Comparison of ENCODE assay signal across 21 mouse cellular contexts in the genomic region with DNA sequence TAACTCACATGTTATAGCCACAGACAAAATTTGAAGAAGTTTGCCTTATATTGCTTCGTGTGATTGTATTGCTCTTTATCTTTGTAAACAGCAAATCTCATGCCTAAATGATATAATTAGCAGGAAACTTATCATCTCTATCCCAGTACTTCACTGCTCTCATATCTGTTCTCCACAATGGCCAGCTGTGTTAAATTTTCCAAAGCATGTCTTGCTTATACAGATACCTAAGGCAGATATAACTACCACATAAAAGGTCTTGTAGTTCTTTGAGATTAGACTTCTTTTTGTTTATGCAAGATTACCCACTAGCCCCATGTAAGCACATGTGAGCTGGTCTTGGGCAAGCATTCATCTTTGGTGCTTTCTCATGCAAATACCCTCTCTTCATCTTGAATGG.
DNase-seq lines count a peak whose midpoint lies in the region; ATAC-seq and TF ChIP-seq lines count a peak whose summit lies in the region.
"Had no signal": no experiment of that assay in that cellular context is flagged by ENCODE, and none has a peak within 500 bp of the region (broad histone marks: within the 10 kb centered on the region; RNA-seq: fewer than 3 reads in every experiment).

No protein-coding gene starts in this region.

- H3K9ac ChIP-seq in liver, embryonic 15.5 days, result no peak overlapping the region
- H3K9ac ChIP-seq: embryonic facial prominence, embryonic 13.5 days; forebrain, embryonic 13.5 days; forebrain, postnatal 0 days; hindbrain, embryonic 12.5 days had no signal

- H3K4me1 ChIP-seq in G1E (ENCODE audit: insufficient read depth, low read depth, low read length), result no peaks in the 10 kb centered on the region
- H3K4me1 ChIP-seq in liver, embryonic 15.5 days (replicated peaks), result no peaks in the 10 kb centered on the region
- H3K4me1 ChIP-seq: forebrain, embryonic 13.5 days; heart, embryonic 10.5 days; hindbrain, embryonic 12.5 days had no signal

- H3K4me3 ChIP-seq in G1E (ENCODE audit: low read depth, low read length), result no peak overlapping the region
- H3K4me3 ChIP-seq in liver, embryonic 15.5 days (replicated peaks), result no peak overlapping the region
- no peak overlapping the region for H3K4me3 ChIP-seq in layer of hippocampus, adult 2 months
- H3K4me3 ChIP-seq: embryonic facial prominence, embryonic 13.5 days; forebrain, embryonic 13.5 days; heart, embryonic 10.5 days; hindbrain, embryonic 12.5 days had no signal

- TF ChIP-seq CTCF in G1E (IDR thresholded peaks at IDR 0.05; ENCODE audit: low read depth, low read length), result no peak
- TF ChIP-seq CTCF in layer of hippocampus, adult 2 months (conservative IDR thresholded peaks at IDR 0.05), result no peak

- 16% methylated on average over 1 of the region's 1 CpGs for WGBS in liver, embryonic 15.5 days (ENCODE audit: insufficient replicate concordance)

- peak; percentile 55 for ATAC-seq in G1E (ENCODE audit: extremely low read depth, insufficient number of reproducible peaks, low FRiP score, poor library complexity, severe bottlenecking)
- ATAC-seq in liver, embryonic 15.5 days (ENCODE audit: insufficient read depth), result 0 out of 2 replicates have a peak, but pooled peaks have one; percentile 25
- ATAC-seq in megakaryocyte-erythroid progenitor cell, adult 5-6 weeks (replicated peaks; ENCODE audit: low FRiP score, low TSS enrichment, poor library complexity, severe bottlenecking), result peak; percentile 84
- ATAC-seq: forebrain, embryonic 13.5 days; forebrain, postnatal 0 days; hindbrain, embryonic 16.5 days had no signal

- H3K36me3 ChIP-seq in G1E (replicated peaks), result no peaks in the 10 kb centered on the region
- H3K36me3 ChIP-seq in liver, embryonic 15.5 days (replicated peaks), result no peaks in the 10 kb centered on the region
- H3K36me3 ChIP-seq: embryonic facial prominence, embryonic 13.5 days; heart, embryonic 10.5 days; hindbrain, embryonic 12.5 days had no signal

- H3K4me2 ChIP-seq in liver, embryonic 15.5 days, result no peak overlapping the region
- H3K4me2 ChIP-seq: embryonic facial prominence, embryonic 13.5 days; forebrain, embryonic 13.5 days; hindbrain, embryonic 12.5 days had no signal

- DNase-seq in G1E (ENCODE audit: low spot score), result no peak
- DNase-seq in c-Kit-positive CD71-positive TER-119-negative erythroid progenitor cells, embryonic 14.5 days (ENCODE audit: low read depth), result peak; percentile 4
- no peak for DNase-seq in spleen, adult 18-20 months
- DNase-seq in layer of hippocampus, adult 2 months (ENCODE audit: low spot score in 2 of 2), result no peak
- DNase-seq: adrenal gland, postnatal 10 days; cerebellum, adult 11-12 months; cerebellum, adult 9-10 months; cerebellum, postnatal 36 days; forebrain, postnatal 0 days; gastrocnemius, postnatal 14 days; heart, adult 18-20 months; heart, postnatal 10 days; heart, postnatal 4 days had no signal

- no peak overlapping the region for H3K27ac ChIP-seq in liver, embryonic 15.5 days (replicated peaks)
- no peak overlapping the region for H3K27ac ChIP-seq in layer of hippocampus, adult 2 months
- H3K27ac ChIP-seq: embryonic facial prominence, embryonic 13.5 days; forebrain, embryonic 13.5 days; heart, embryonic 10.5 days; hindbrain, embryonic 12.5 days had no signal

- H3K27me3 ChIP-seq in G1E (ENCODE audit: insufficient read depth, low read length), result no peaks in the 10 kb centered on the region
- no peaks in the 10 kb centered on the region for H3K27me3 ChIP-seq in liver, embryonic 15.5 days
- H3K27me3 ChIP-seq: CH12.LX; embryonic facial prominence, embryonic 13.5 days; forebrain, embryonic 13.5 days; hindbrain, embryonic 12.5 days had no signal

- no peaks in the 10 kb centered on the region for H3K9me3 ChIP-seq in G1E (replicated peaks)
- no peaks in the 10 kb centered on the region for H3K9me3 ChIP-seq in liver, embryonic 15.5 days (replicated peaks)
- H3K9me3 ChIP-seq: embryonic facial prominence, embryonic 13.5 days; forebrain, embryonic 13.5 days; heart, embryonic 10.5 days; hindbrain, embryonic 12.5 days had no signal

Comparison
In these comparisons a context has a peak if more than half of its experiments do, and no peak if none do; other contexts are left out.
1. ATAC-seq: peak in every context shown above with its lines; median percentile 84 in megakaryocyte-erythroid progenitor cell, adult 5-6 weeks; 55 in G1E; 25 in liver, embryonic 15.5 days.